24 mouse cellular contexts compared by ENCODE assay signal in the genomic region with DNA sequence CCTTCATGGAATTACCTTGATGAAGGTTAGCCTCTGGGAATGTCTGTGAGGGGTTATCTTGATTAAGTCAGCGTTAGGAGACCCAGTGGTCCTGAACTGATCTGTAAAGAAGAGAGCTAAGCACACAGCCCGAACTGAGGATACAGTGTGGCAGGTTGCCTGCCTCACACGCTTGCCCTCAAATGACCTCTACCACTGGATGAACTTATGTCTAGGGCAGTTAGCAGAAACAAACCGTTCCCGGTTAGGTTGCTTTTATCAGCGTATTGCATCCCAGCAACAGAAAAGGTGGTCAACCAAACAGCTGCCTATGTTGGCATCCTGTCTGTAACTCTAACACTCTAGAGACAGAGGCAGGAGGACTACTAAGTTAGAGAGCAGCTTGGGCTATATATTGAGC. TPM values are rescaled to one million over a fixed set of nuclear protein-coding genes. Genes with fewer than 3 reads are reported as not detected.
DNase-seq lines count a peak whose midpoint lies in the region; ATAC-seq and TF ChIP-seq lines count a peak whose summit lies in the region.
"Had no signal": no experiment of that assay in that cellular context is flagged by ENCODE, and none has a peak within 500 bp of the region (broad histone marks: within the 10 kb centered on the region; RNA-seq: fewer than 3 reads in every experiment).

No protein-coding gene starts in this region.

- peak; percentile 29 to 53 for DNase-seq in heart, adult 18-20 months
- DNase-seq in heart, embryonic 10.5 days (ENCODE audit: low spot score), result no peak
- peak; percentile 39 to 60 for DNase-seq in heart, postnatal 10 days
- DNase-seq in kidney, adult 11 months, result no peak
- no peak for DNase-seq in natural killer cell, adult 2 months (ENCODE audit: low spot score in 2 of 2)
- DNase-seq: adrenal gland, adult 2 months; adrenal gland, postnatal 14 days; cerebellum, adult 11 months; cerebellum, adult 2 months; cerebellum, adult 9-11 months; cerebellum, postnatal 25 days; forebrain, postnatal 0 days; gastrocnemius, adult 2 months; gastrocnemius, postnatal 14 days had no signal

- H3K9me3 ChIP-seq in heart, embryonic 10.5 days, result no peaks in the 10 kb centered on the region
- 0 out of 2 replicates have a peak, but pooled peaks cover 4% of the 10 kb centered on the region for H3K9me3 ChIP-seq in E14TG2a.4 (ENCODE audit: low read length)
- H3K9me3 ChIP-seq: embryonic facial prominence, embryonic 12.5 days; embryonic facial prominence, embryonic 15.5 days; heart, embryonic 15.5 days; hindbrain, embryonic 12.5 days; hindbrain, embryonic 15.5 days had no signal

- intact Hi-C loops in heart, postnatal 10 days (cut with DNase I), result no loop called here

- 0 out of 2 replicates have a peak, but pooled peaks have one; percentile 1 for TF ChIP-seq CTCF in E14TG2a.4 (conservative IDR thresholded peaks at IDR 0.05; ENCODE audit: low read length)

- no peaks in the 10 kb centered on the region for H3K4me1 ChIP-seq in heart, embryonic 10.5 days
- H3K4me1 ChIP-seq in E14TG2a.4 (replicated peaks; ENCODE audit: low read depth, low read length), result peaks cover 7% of the 10 kb centered on the region
- H3K4me1 ChIP-seq: embryonic facial prominence, embryonic 12.5 days; embryonic facial prominence, embryonic 15.5 days; heart, embryonic 15.5 days; hindbrain, embryonic 12.5 days; hindbrain, embryonic 15.5 days had no signal

- peaks cover 63% of the 10 kb centered on the region for H3K36me3 ChIP-seq in heart, embryonic 10.5 days
- peaks cover 38% of the 10 kb centered on the region for H3K36me3 ChIP-seq in E14TG2a.4 (ENCODE audit: insufficient read depth, low read length)

- H3K4me3 ChIP-seq in heart, embryonic 10.5 days, result no peak overlapping the region
- H3K4me3 ChIP-seq in E14TG2a.4 (replicated peaks; ENCODE audit: low read length), result no peak overlapping the region
- H3K4me3 ChIP-seq: embryonic facial prominence, embryonic 12.5 days; embryonic facial prominence, embryonic 15.5 days; gastrocnemius, adult 2 months; heart, embryonic 15.5 days; hindbrain, embryonic 12.5 days; hindbrain, embryonic 15.5 days had no signal

- H3K27me3 ChIP-seq in heart, embryonic 10.5 days (ENCODE audit: insufficient read depth, poor library complexity, severe bottlenecking), result no peaks in the 10 kb centered on the region
- H3K27me3 ChIP-seq in E14TG2a.4 (ENCODE audit: insufficient read depth, low read length), result no peaks in the 10 kb centered on the region
- H3K27me3 ChIP-seq: CH12.LX; embryonic facial prominence, embryonic 12.5 days; embryonic facial prominence, embryonic 15.5 days; heart, embryonic 15.5 days; hindbrain, embryonic 12.5 days; hindbrain, embryonic 15.5 days had no signal

- peak; percentile 78 for ATAC-seq in megakaryocyte progenitor cell, adult 5-6 weeks (replicated peaks; ENCODE audit: poor library complexity)
- ATAC-seq: forebrain, embryonic 14.5 days; forebrain, postnatal 0 days; intestine, postnatal 0 days had no signal

- 88% methylated on average over 6 of the region's 6 CpGs for WGBS in heart, embryonic 10.5 days

- no peak overlapping the region for H3K27ac ChIP-seq in heart, embryonic 10.5 days
- H3K27ac ChIP-seq: embryonic facial prominence, embryonic 12.5 days; embryonic facial prominence, embryonic 15.5 days; gastrocnemius, adult 2 months; heart, embryonic 15.5 days; hindbrain, embryonic 12.5 days; hindbrain, embryonic 15.5 days had no signal

RNA-seq across cellular contexts. Expression of a gene that starts 14.5 kb away (rescaled TPM):
- total RNA-seq in heart, adult 18-20 months (2021), result under 1 TPM; 0.77 to 0.99 TPM
- polyA plus RNA-seq in heart, embryonic 10.5 days (2016; fragmentation: Nextera tagmentation; extraction: Ambion mirVana), result 3.8 TPM in 2 replicates
- total RNA-seq in heart, postnatal 10 days (2021), result 1 to 10 TPM; 1.1 to 2.0 TPM
- 2.4 and 4.3 TPM in 2 replicates for total RNA-seq in megakaryocyte progenitor cell, adult 5-6 weeks (2015)
- total RNA-seq in megakaryocyte progenitor cell, adult 5-6 weeks (2017), result 3.0 and 4.0 TPM in 2 replicates

RNA-seq across cellular contexts. Expression of a gene that starts 30.0 kb away (rescaled TPM):
- total RNA-seq in heart, adult 18-20 months (2021), result 10 to 100 TPM; 16.7 to 18.0 TPM
- polyA plus RNA-seq in heart, embryonic 10.5 days (2016; fragmentation: Nextera tagmentation; extraction: Ambion mirVana), result 46.8 and 62.3 TPM in 2 replicates
- 10 to 100 TPM; 28.4 to 28.5 TPM for total RNA-seq in heart, postnatal 10 days (2021)
- 162 and 180 TPM in 2 replicates for total RNA-seq in megakaryocyte progenitor cell, adult 5-6 weeks (2015)
- total RNA-seq in megakaryocyte progenitor cell, adult 5-6 weeks (2017), result 196 and 241 TPM in 2 replicates

Comparison
In these comparisons a context has a peak if more than half of its experiments do, and no peak if none do; other contexts are left out.
1. DNase-seq: peak in heart, adult 18-20 months (2 of 2) and heart, postnatal 10 days (2 of 2); none in heart, embryonic 10.5 days (single experiment), kidney, adult 11 months (single experiment) and natural killer cell, adult 2 months (0 of 2).
2. RNA of a gene that starts 30.0 kb away (total RNA-seq): 162 to 241 TPM in megakaryocyte progenitor cell, adult 5-6 weeks; 28.4 to 28.5 TPM in heart, postnatal 10 days and 16.7 to 18.0 TPM in heart, adult 18-20 months; every median in the first group is over 4 times any median in the second.